31 mouse cellular contexts compared by ENCODE assay signal in the genomic region with DNA sequence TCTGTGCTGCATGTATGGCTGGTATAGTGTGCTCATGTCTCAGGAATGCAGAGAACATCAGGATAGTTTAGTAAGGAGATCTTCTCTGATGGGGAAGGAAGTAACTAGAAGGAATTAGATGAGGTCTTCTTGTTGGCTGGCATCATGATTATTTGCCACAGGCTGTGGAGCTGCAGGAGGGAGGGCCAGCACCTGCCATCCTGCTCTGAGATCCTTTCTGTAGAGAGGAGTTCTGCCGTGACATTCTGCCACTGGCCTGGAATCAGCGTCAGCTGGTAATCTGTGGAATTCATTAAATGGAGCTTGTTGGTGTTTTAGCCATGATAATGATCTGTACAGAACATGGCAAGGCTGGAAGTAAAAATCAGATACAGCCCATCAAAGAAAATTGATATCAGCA. TPM values are rescaled to one million over a fixed set of nuclear protein-coding genes. Genes with fewer than 3 reads are reported as not detected.
DNase-seq lines count a peak whose midpoint lies in the region; ATAC-seq and TF ChIP-seq lines count a peak whose summit lies in the region.
"Had no signal": no experiment of that assay in that cellular context is flagged by ENCODE, and none has a peak within 500 bp of the region (broad histone marks: within the 10 kb centered on the region; RNA-seq: fewer than 3 reads in every experiment).

No protein-coding gene starts in this region.

- H3K36me3 ChIP-seq in testis, adult 2 months (ENCODE audit: control insufficient read depth, insufficient read depth, low read length) = peaks cover 5% of the 10 kb centered on the region

- H3K27ac ChIP-seq in testis, adult 2 months (ENCODE audit: control insufficient read depth, insufficient read depth, low read depth, low read length) = no peak overlapping the region
- H3K27ac ChIP-seq in cerebellum, adult 2 months (ENCODE audit: insufficient read depth, low read length) = peak overlapping the region; percentile 98
- H3K27ac ChIP-seq: embryonic facial prominence, embryonic 10.5 days; embryonic facial prominence, embryonic 15.5 days; forebrain, embryonic 12.5 days; hindbrain, embryonic 14.5 days; kidney, embryonic 15.5 days; limb, embryonic 13.5 days; lung, embryonic 15.5 days; midbrain, embryonic 12.5 days had no signal

- H3K4me1 ChIP-seq in testis, adult 2 months (ENCODE audit: control insufficient read depth, insufficient read depth, low read length) = no peaks in the 10 kb centered on the region
- H3K4me1 ChIP-seq in cerebellum, adult 2 months (ENCODE audit: control insufficient read depth, insufficient read depth, low read length) = peaks cover 35% of the 10 kb centered on the region
- H3K4me1 ChIP-seq: embryonic facial prominence, embryonic 10.5 days; embryonic facial prominence, embryonic 15.5 days; forebrain, embryonic 12.5 days; kidney, embryonic 15.5 days; limb, embryonic 13.5 days; lung, embryonic 15.5 days; midbrain, embryonic 12.5 days had no signal

- TF ChIP-seq CTCF in testis, adult 2 months (IDR thresholded peaks at IDR 0.05; ENCODE audit: control insufficient read depth, insufficient read depth, insufficient replicate concordance, low read depth, low read length) = no peak
- no peak for TF ChIP-seq CTCF in cerebellum, adult 2 months (IDR thresholded peaks at IDR 0.05; ENCODE audit: borderline replicate concordance, insufficient read depth, low read depth, low read length)

- WGBS in cerebellum, adult 2 months = 11% methylated on average over 2 of the region's 2 CpGs

- no peak for ATAC-seq in megakaryocyte-erythroid progenitor cell, adult 5-6 weeks (replicated peaks; ENCODE audit: low FRiP score, low TSS enrichment, poor library complexity, severe bottlenecking)
- ATAC-seq in monocyte, adult 5-6 weeks (replicated peaks; ENCODE audit: insufficient number of reproducible peaks, low FRiP score, low TSS enrichment, poor library complexity, severe bottlenecking) = no peak
- ATAC-seq: forebrain, postnatal 0 days; inflammation-experienced regulatory T-cells, adult 6 months had no signal

- no peak for DNase-seq in testis, postnatal 10 days (ENCODE audit: low spot score)
- peak; percentile 67 to 85 for DNase-seq in cerebellum, adult 2 months
- peak; percentile 68 for DNase-seq in cerebellum, postnatal 14 days
- DNase-seq: adrenal gland, adult 8-10 months; B cell, adult 2 months; forebrain, postnatal 0 days; heart, postnatal 10 days; kidney, adult 18-20 months; kidney, postnatal 25 days; spleen, adult 18-20 months; thymus, adult 2 months had no signal

- no peak for TF ChIP-seq POLR2A in testis, adult 2 months (IDR thresholded peaks at IDR 0.05; ENCODE audit: control insufficient read depth, low read depth, low read length)
- TF ChIP-seq POLR2A in cerebellum, adult 2 months (IDR thresholded peaks at IDR 0.05; ENCODE audit: borderline replicate concordance, insufficient read depth, low read length) = no peak

- H3K27me3 ChIP-seq in testis, adult 2 months (ENCODE audit: control insufficient read depth, insufficient read depth, low read length) = no peaks in the 10 kb centered on the region
- H3K27me3 ChIP-seq in cerebellum, adult 2 months (ENCODE audit: control insufficient read depth, insufficient read depth, low read length) = no peaks in the 10 kb centered on the region
- H3K27me3 ChIP-seq: embryonic facial prominence, embryonic 15.5 days; forebrain, embryonic 12.5 days; heart, embryonic 13.5 days; kidney, embryonic 15.5 days; limb, embryonic 13.5 days; lung, embryonic 15.5 days; midbrain, embryonic 12.5 days had no signal

- H3K4me3 ChIP-seq in testis, adult 2 months (ENCODE audit: control insufficient read depth, low read depth, low read length) = peak overlapping the region; percentile 17; the same call in 1 of the 2 replicates
- H3K4me3 ChIP-seq in cerebellum, adult 2 months (replicated peaks; ENCODE audit: insufficient read depth, low read depth, low read length) = no peak overlapping the region
- H3K4me3 ChIP-seq: embryonic facial prominence, embryonic 10.5 days; embryonic facial prominence, embryonic 15.5 days; forebrain, embryonic 12.5 days; heart, embryonic 13.5 days; kidney, embryonic 15.5 days; limb, embryonic 13.5 days; lung, embryonic 15.5 days; midbrain, embryonic 12.5 days had no signal

RNA-seq across cellular contexts. Expression of gene Adrm1, which starts 25.2 kb away (rescaled TPM):
- polyA plus RNA-seq in testis, adult 2 months (2012; rRNA removed) = 107 and 114 TPM in 2 replicates
- polyA plus RNA-seq in cerebellum, adult 2 months (2012; rRNA removed) = 111 and 114 TPM in 2 replicates
- 143 and 144 TPM in 2 replicates for total RNA-seq in megakaryocyte-erythroid progenitor cell, adult 5-6 weeks (2014; fragmentation: Nextera tagmentation)
- 51.7 and 76.2 TPM in 2 replicates for total RNA-seq in megakaryocyte-erythroid progenitor cell, adult 5-6 weeks (2017)
- 50.1 to 102 TPM (median 65.6 TPM) in 3 replicates for total RNA-seq in monocyte, adult 5-6 weeks (2017)

RNA-seq across cellular contexts. Expression of gene Osbpl2, which starts 27.0 kb away (rescaled TPM):
- 16.0 and 18.5 TPM in 2 replicates for polyA plus RNA-seq in testis, adult 2 months (2012; rRNA removed)
- 64.3 and 69.6 TPM in 2 replicates for polyA plus RNA-seq in cerebellum, adult 2 months (2012; rRNA removed)
- 23.9 and 25.4 TPM in 2 replicates for total RNA-seq in megakaryocyte-erythroid progenitor cell, adult 5-6 weeks (2014; fragmentation: Nextera tagmentation)
- total RNA-seq in megakaryocyte-erythroid progenitor cell, adult 5-6 weeks (2017) = 29.4 and 35.1 TPM in 2 replicates
- total RNA-seq in monocyte, adult 5-6 weeks (2017) = 53.1 to 58.2 TPM (median 54.9 TPM) in 3 replicates

RNA-seq across cellular contexts. Expression of gene Hrh3, which starts 41.8 kb away (rescaled TPM):
- polyA plus RNA-seq in testis, adult 2 months (2012; rRNA removed) = 5.1 and 5.9 TPM in 2 replicates
- 21.1 and 25.4 TPM in 2 replicates for polyA plus RNA-seq in cerebellum, adult 2 months (2012; rRNA removed)
- not detected in 2 replicates for total RNA-seq in megakaryocyte-erythroid progenitor cell, adult 5-6 weeks (2014; fragmentation: Nextera tagmentation)
- total RNA-seq in megakaryocyte-erythroid progenitor cell, adult 5-6 weeks (2017) = not detected in 2 replicates
- total RNA-seq in monocyte, adult 5-6 weeks (2017) = not detected in 3 replicates
- total RNA-seq: gastrocnemius, adult 8-10 months; heart, postnatal 10 days; hematopoietic stem cell, adult 5-6 weeks; megakaryocyte progenitor cell, adult 5-6 weeks; neutrophil, adult 5-6 weeks had no signal
- polyA plus RNA-seq: heart, embryonic 13.5 days; inflammation-experienced regulatory T-cells, adult 6 months; kidney, embryonic 15.5 days; limb, embryonic 13.5 days; liver, embryonic 11.5 days; liver, embryonic 16.5 days; lung, embryonic 15.5 days; stomach, embryonic 16.5 days had no signal
